Mouse (Mus musculus) lung, adult 2 months (tissue): ENCODE results near the gene Atf6.
A peak's percentile ranks its signal among the peaks of the same experiment; 100 is the strongest.

ENCODE experiments used
- CTCF ChIP-seq: fragments of 200-500 bp; IDR thresholded peaks from 2 replicates; pipeline ENCODE4 v1.5.1; 2011; ENCODE audit warnings: mild to moderate bottlenecking, low read length, control low read depth; ENCODE audit not compliant: insufficient read depth
- POLR2A ChIP-seq: fragments of 200-500 bp; IDR thresholded peaks from 2 replicates; pipeline ENCODE4 v1.6.1; 2011; ENCODE audit warnings: low read depth, mild to moderate bottlenecking, control low read depth, low read length, borderline replicate concordance; ENCODE audit errors: extremely low read depth

DNA sequence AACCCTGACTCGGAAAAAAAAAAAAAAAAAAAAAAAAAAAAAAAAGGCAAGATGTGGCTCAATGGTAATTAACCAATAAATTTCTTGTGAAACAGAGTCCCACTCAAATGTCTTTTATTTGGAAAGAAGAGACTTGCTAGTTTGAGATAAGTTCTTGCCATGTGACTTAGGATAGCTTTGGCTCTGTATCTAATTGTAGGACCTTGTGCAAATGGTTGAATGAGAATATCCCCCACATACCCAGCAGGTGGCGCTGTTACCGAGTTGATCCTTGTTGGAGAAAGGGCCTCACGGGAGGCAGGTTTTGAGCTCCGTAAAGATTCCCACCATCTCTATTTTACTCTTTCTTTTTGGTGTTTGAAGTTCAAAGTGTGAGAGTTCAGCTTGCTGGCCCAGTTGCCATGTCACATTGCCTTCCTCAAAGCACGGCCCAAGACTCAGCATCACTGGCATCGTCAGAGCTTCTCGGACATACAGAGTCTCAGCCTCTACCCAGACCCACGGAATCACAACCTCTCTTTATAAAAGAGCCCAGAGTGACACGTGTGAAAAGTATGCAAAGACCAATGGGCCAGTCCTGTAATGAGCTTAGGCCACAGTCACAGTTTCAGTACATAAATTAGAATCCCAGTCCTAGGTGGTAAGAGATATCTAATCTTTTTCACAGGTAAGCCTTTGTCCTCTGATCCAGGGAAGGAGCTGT is 34.1 kb upstream of the Atf6 start:
- TF ChIP-seq POLR2A: no peak
- TF ChIP-seq CTCF: peak; percentile 77
